Mouse (Mus musculus) megakaryocyte, embryonic 14.5 days (primary cell): Measurements from ENCODE around the gene Olfr92.

Experiments used
- FLI1 ChIP-seq: IDR thresholded peaks from 2 replicates; pipeline ENCODE4 v1.6.1; 2012; ENCODE audit warnings: low read length, inconsistent platforms, mixed read lengths
- GATA1 ChIP-seq: IDR thresholded peaks from 3 replicates; pipeline ENCODE4 v1.6.1; 2012; ENCODE audit warnings: mixed read lengths, low read length, inconsistent platforms, borderline replicate concordance

DNA sequence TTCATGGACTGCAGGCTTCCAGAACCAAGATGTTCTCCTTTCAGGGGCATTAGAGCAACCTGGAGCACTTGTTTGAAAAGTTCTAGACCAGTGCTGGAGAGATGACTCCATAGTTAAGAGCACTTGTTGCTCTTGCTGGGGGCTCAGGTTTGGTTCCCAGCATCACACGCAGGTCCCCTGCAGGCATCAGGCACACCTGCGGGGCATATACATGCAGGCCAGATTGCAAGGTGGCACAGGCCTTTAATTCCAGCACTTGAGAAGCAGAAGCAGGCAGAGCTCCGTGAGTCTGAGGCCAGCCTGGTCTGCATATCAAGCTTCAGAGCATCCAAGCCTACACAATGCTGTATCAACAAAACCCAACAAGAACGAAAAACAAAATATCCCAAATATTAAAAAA, 38.2 kb downstream of the Olfr92 start:
- TF ChIP-seq GATA1 (no peak), FLI1 (no peak)
